Mouse (Mus musculus) lung, embryonic 14.5 days (tissue): Measurements from ENCODE around the gene Mrpl21. TPM values are rescaled to one million over a fixed set of nuclear protein-coding genes. Genes with fewer than 3 reads are reported as not detected.

Experiments
- ATAC-seq: fragments of 200-750 bp; cut with Nextera tagmentation; 2 replicates; pipeline ENCODE4 v1.8.0; 2017; ENCODE audit warnings: mild to moderate bottlenecking, moderate TSS enrichment, moderate library complexity; ENCODE audit not compliant: insufficient read depth
- DNase-seq: peaks from one replicate; pipeline ENCODE4 v3.0.0-alpha.2; 2015
- H3K27ac ChIP-seq: fragments of 300-500 bp; sonication (generic); 2 replicates; pipeline ENCODE4 v1.5.1; 2014; ENCODE audit warnings: low read depth, mild to moderate bottlenecking, moderate library complexity
- H3K27me3 ChIP-seq: fragments of 300-500 bp; sonication (generic); 2 replicates; pipeline ENCODE4 v1.6.1; 2014; ENCODE audit warnings: low read length, control low read depth; ENCODE audit not compliant: insufficient read depth
- H3K36me3 ChIP-seq: fragments of 300-500 bp; sonication (generic); 2 replicates; pipeline ENCODE4 v1.6.1; 2014; ENCODE audit warnings: control low read depth; ENCODE audit not compliant: insufficient read depth
- H3K4me1 ChIP-seq: fragments of 300-500 bp; sonication (generic); 2 replicates; pipeline ENCODE4 v1.6.1; 2014; ENCODE audit warnings: antibody characterized with exemption, control low read depth; ENCODE audit not compliant: insufficient read depth
- H3K4me2 ChIP-seq: fragments of 300-500 bp; sonication (generic); 2 replicates; pipeline ENCODE4 v1.6.1; 2014; ENCODE audit warnings: mild to moderate bottlenecking
- H3K4me3 ChIP-seq: fragments of 300-500 bp; sonication (generic); 2 replicates; pipeline ENCODE4 v1.5.1; 2014; ENCODE audit warnings: low read depth, low read length
- H3K9ac ChIP-seq: fragments of 300-500 bp; sonication (generic); 2 replicates; pipeline ENCODE4 v1.6.1; 2014
- H3K9me3 ChIP-seq: fragments of 300-500 bp; sonication (generic); 2 replicates; pipeline ENCODE4 v1.6.1; 2016; ENCODE audit warnings: low read depth, low read length, control low read depth
- CTCF ChIP-seq: IDR thresholded peaks from 2 replicates; pipeline ENCODE4 v1.5.1; 2016; ENCODE audit warnings: antibody characterized with exemption, low read depth
- WGBS: fragments of 180-500 bp; shearing (Covaris S2); extraction: QIAGEN DNeasy Blood & Tissue Kit; methylation state at CpG from one replicate; pipeline ENCODE4 v1.1.7; 2014; 5-methylcytosine and 5-hydroxymethylcytosine counted together
- polyA plus RNA-seq: library from polyadenylated mRNA; unstranded; fragments of >200 nt; fragmentation: Nextera tagmentation; extraction: Ambion mirVana; gene quantifications from 2 replicates; pipeline ENCODE4 v1.2.1, GENCODE M21; 2014

The Mrpl21 gene
- polyA plus RNA-seq, 1 experiment from 2014 or later, result 127 TPM

DNA sequence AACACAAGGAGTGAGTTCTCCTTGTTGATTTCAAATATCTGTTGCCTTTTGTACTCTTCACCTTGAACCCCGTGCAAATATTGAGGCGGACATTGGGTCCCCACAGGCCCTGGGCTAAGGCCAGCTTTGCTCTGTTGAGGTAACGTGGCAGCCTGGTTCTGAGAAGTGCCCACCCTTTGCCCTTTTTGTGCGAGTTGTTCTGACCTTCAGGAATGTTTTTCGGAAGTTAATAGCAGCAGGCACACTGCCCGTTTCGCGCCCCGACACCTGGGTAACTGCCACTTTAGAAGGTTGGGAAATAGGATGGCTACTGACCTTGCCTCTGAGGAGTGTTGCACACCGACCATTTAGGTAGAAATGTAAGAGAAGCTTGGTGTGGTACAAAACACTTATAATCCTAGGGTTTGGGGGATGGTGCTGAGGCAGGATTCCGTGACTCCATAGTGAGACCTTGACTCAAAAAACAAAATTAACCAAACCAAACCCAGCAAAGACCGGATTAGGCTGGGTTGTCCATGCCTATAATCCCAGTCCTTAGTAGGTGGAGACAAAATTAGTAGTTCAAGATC is 43.9 kb downstream of the Mrpl21 start:
- H3K4me2 ChIP-seq, result peak overlapping the region; percentile 99
- H3K4me3 ChIP-seq, result no peak overlapping the region
- no peak overlapping the region for H3K9ac ChIP-seq
- no peaks in the 10 kb centered on the region for H3K36me3 ChIP-seq
- H3K4me1 ChIP-seq, result peaks cover 14% of the 10 kb centered on the region
- 0 out of 2 replicates have a peak, but pooled peaks cover 6% of the 10 kb centered on the region for H3K27me3 ChIP-seq
- no peak for TF ChIP-seq CTCF
- WGBS, result 75% methylated on average over 12 of the region's 12 CpGs
- ATAC-seq, result no peak
- H3K9me3 ChIP-seq, result no peaks in the 10 kb centered on the region
- no peak overlapping the region for H3K27ac ChIP-seq
- no peak for DNase-seq

DNA sequence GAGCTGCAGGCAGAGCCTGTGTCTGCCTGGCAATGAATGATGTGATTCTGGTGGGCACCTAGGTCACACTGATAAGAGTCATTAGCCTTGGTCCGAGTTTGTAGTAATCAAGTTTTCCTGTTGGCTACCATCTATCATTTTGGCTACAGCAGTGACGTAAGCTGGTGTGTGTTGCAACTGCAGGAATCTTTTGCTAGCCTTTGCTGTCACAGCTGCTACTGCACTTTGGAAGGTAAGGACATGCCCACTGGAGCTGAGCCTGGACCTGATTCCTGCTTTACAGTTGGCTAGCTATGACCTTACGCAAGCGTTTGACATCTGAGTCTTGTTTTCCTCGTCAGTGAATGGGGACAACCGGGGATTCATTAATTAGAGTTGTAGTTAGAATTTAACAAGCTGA is 50.5 kb downstream of the Mrpl21 start:
- no peak overlapping the region for H3K9ac ChIP-seq
- ATAC-seq, result no peak

DNA sequence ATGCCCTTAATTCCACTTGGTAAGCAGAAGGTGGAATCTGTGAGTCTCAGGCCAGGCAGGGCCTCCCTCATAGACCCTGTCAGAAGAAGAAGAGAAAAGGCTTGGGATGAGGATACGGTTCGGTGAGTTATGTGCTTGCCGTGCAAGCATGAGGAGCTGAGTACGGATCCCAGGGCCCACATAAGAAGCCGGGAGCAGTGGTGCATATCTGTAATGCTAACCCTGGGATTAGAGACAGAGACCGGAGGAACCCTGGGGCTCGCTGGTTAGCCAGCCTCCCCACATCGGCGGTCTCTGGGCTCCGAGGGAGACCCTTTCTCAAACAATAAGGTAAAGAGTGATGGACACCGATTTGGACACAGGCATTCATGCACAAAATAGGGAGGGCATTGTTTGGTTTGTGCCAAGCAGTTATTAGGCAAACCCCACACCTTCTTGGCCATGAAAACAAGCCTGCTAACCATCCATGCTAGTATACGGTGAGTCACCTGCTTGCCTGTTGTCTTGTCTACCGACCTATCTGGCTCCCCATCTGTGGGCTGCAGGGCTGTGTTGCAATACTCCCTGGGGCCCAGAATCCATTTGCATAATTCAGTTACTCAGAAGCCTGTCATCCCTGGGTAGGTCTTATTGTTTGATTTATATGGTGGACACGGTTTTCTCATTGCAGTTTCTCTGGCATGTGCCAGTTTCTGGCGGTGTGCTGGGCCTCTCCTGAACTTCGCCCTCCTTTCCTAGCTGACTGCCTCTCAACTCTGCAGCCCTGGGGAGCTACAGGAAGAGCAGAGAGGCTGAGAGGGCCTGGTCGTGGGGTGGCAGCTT is 51.2 kb downstream of the Mrpl21 start:
- ATAC-seq (no peak), DNase-seq (no peak)
- no peaks in the 10 kb centered on the region for H3K4me1 ChIP-seq
- no peaks in the 10 kb centered on the region for H3K27me3 ChIP-seq
- no peak overlapping the region for H3K4me3 ChIP-seq
- no peak overlapping the region for H3K9ac ChIP-seq
- 75% methylated on average over 17 of the region's 17 CpGs for whole genome bisulfite sequencing
- H3K4me2 ChIP-seq, result no peak overlapping the region
- no peak for TF ChIP-seq CTCF
- no peak overlapping the region for H3K27ac ChIP-seq
- H3K36me3 ChIP-seq, result no peaks in the 10 kb centered on the region
- H3K9me3 ChIP-seq, result no peaks in the 10 kb centered on the region

More for the DNA sequence above, 50.5 kb downstream of the Mrpl21 start:
- Histone ChIP-seq H3K27me3 (no peaks in the 10 kb centered on the region), H3K4me2 (no peak overlapping the region), H3K36me3 (no peaks in the 10 kb centered on the region), H3K4me3 (no peak overlapping the region), H3K9me3 (no peaks in the 10 kb centered on the region), H3K4me1 (no peaks in the 10 kb centered on the region), H3K27ac (no peak overlapping the region)
- 66% methylated on average over 6 of the region's 6 CpGs for WGBS
- DNase-seq, result no peak
- TF ChIP-seq CTCF, result no peak

DNA sequence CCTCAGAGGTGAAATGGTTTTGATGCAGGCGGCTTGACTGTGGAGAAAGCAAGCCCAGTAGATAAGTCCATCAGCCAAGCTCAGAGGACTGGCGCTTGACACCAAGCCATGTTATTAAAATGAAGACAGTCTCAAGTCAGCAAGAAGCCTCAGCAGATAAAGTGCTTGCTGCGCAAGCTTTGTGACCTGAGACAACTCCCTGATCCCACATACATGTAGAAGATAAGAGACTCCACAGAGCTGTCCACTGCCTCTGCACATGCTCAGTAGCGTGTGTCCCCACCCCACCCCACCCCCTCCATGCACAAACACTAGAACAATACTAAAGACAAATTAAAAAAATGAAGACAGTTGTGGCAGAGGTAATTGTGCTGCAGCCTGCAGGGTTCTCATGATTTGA is 51.8 kb downstream of the Mrpl21 start:
- 67% methylated on average over 4 of the region's 4 CpGs for WGBS
- no peak for TF ChIP-seq CTCF
- Histone ChIP-seq H3K27ac (no peak overlapping the region), H3K36me3 (no peaks in the 10 kb centered on the region), H3K4me3 (no peak overlapping the region), H3K27me3 (no peaks in the 10 kb centered on the region), H3K4me1 (no peaks in the 10 kb centered on the region), H3K9me3 (no peaks in the 10 kb centered on the region), H3K4me2 (no peak overlapping the region), H3K9ac (no peak overlapping the region)
- ATAC-seq (no peak), DNase-seq (no peak)

DNA sequence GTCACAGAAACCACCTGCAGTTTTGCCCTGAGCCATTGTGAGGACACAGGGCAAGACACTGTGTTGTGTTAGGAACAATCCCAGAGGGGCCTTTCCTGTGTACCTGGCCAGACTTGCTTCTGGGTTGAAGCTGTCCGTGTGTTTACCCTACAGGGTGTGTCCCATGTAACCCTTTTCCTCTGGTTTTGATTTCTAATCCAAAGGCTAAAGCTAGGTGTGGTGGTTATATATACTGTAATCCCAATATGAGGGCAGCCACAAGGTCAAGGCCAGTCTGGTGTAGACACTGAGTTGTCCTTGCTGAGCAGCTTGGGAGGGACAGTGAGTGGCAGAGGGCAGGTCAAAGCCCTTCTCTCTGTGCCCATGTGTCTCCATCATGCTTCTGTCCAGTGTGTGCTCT is 53.2 kb downstream of the Mrpl21 start:
- Histone ChIP-seq H3K36me3 (no peaks in the 10 kb centered on the region), H3K9ac (no peak overlapping the region), H3K27ac (no peak overlapping the region), H3K4me3 (no peak overlapping the region), H3K4me1 (no peaks in the 10 kb centered on the region), H3K27me3 (no peaks in the 10 kb centered on the region), H3K9me3 (no peaks in the 10 kb centered on the region), H3K4me2 (no peak overlapping the region)
- no peak for DNase-seq
- TF ChIP-seq CTCF, result no peak
- WGBS, result 58% methylated on average over 1 of the region's 1 CpGs
- no peak for ATAC-seq

DNA sequence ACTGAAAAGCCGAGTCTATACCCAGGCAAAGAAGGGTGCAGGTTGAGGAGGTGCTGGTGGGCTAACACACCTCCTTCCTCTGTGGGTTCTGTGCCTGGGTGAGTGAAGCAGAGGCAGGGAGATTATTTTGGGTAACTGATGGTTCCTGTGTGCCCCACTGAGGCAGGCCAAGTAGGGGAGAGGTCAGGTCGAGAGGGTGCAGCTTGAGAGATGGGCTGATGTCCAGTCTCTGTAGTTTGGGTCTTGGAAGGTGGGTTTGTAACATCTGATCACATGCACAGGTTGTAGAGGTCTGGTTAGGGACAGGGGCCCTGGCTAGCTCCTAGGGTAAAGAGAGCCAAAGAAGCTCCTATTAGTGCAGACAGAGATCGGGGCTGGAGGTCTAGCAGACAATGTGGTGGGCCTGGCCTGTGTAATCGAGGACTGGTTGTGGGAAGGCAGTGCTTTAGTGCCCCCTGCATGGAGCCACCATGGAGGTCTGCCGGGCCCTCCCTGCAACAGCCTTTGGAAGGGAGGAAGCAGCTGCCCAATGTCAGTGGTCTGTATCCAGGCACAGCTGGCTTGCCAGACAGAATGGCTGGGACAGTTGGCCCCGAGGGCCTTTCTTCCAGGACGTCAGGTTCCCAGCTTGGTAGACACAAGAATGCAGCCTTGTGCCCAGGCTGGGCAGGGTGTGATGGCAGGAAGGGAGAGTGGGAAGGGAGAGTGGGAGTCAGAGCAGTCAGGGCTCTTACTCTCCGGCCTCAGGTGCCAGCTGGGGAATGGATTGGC is 54.0 kb downstream of the Mrpl21 start:
- Histone ChIP-seq H3K27ac (no peak overlapping the region), H3K27me3 (no peaks in the 10 kb centered on the region), H3K4me3 (no peak overlapping the region), H3K36me3 (no peaks in the 10 kb centered on the region), H3K4me1 (no peaks in the 10 kb centered on the region), H3K4me2 (no peak overlapping the region), H3K9me3 (no peaks in the 10 kb centered on the region), H3K9ac (no peak overlapping the region)
- WGBS, result 66% methylated on average over 8 of the region's 8 CpGs
- no peak for ATAC-seq
- DNase-seq, result no peak
- TF ChIP-seq CTCF, result no peak

DNA sequence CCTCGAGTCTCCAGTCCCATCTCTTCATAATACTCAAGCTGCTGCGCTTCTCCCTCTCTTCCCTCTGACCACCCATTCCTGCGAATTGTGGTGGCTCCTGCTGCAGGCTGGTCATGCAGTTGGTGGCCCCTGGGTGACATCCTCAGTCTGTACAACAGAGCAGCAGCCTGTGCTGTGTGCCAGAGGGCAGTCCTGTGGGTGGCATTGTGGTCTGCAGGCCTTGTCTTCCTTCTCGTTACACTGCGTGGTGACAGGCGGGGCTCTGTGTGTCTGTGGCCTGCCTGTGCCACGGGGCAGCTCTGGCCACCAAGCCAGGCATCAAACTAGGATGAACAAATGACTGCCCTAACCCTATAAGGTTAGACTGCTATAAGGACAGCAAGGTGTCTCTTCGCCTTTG is 56.5 kb downstream of the Mrpl21 start:
- H3K4me2 ChIP-seq, result no peak overlapping the region
- no peak overlapping the region for H3K27ac ChIP-seq
- DNase-seq (no peak), ATAC-seq (no peak)
- H3K9me3 ChIP-seq, result no peaks in the 10 kb centered on the region
- no peaks in the 10 kb centered on the region for H3K36me3 ChIP-seq
- H3K9ac ChIP-seq, result no peak overlapping the region
- no peak for TF ChIP-seq CTCF
- no peaks in the 10 kb centered on the region for H3K4me1 ChIP-seq
- no peak overlapping the region for H3K4me3 ChIP-seq
- 82% methylated on average over 8 of the region's 8 CpGs for whole genome bisulfite sequencing
- no peaks in the 10 kb centered on the region for H3K27me3 ChIP-seq
